Mouse (Mus musculus) heart, postnatal 0 days (tissue): Measurements from ENCODE around the gene Usp4.

Source experiments
- CTCF ChIP-seq: IDR thresholded peaks from 2 replicates; pipeline ENCODE4 v1.5.1; 2016; ENCODE audit warnings: antibody characterized with exemption, control low read depth, low read depth
- EP300 ChIP-seq: IDR thresholded peaks from 2 replicates; pipeline ENCODE4 v1.6.1; 2016; ENCODE audit warnings: antibody characterized with exemption, low read depth

DNA sequence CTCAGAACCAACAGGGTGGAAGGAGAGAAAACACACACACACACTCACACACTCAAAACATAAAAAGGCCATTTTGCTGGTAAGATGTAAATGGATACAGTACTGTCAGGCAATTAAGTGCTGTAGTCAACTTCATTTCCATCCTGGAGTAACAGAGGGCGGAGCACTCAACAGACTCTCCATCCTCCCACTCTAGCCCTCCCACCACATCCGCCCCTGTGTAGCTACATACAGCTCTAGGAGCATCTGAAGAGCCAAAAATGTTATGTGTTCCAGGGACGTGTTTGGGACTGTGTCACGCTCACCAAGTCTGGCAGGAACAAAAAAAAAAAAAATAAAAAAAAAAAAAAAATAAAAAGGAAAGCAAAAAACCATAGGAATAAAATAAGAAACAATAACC lies 55.4 kb downstream of the Usp4 start:
- TF ChIP-seq EP300 (no peak), CTCF (no peak)
